Mouse (Mus musculus) forebrain, embryonic 11.5 days (tissue): ENCODE measurements around the gene Cntnap2. TPM values are rescaled to one million over a fixed set of nuclear protein-coding genes. Genes with fewer than 3 reads are reported as not detected.

ENCODE experiments used
- ATAC-seq: fragments of 200-750 bp; cut with Nextera tagmentation; replicated peaks from 2 replicates; pipeline ENCODE4 v1.8.0; 2017; ENCODE audit warnings: moderate TSS enrichment; ENCODE audit not compliant: low FRiP score
- DNase-seq: peaks from one replicate; pipeline ENCODE4 v3.0.0-alpha.2; 2017; ENCODE audit warnings: low spot score
- H3K27ac ChIP-seq: fragments of 300-500 bp; sonication (generic); 2 replicates; pipeline ENCODE4 v1.5.1; 2014; ENCODE audit warnings: low read depth, low read length
- H3K27me3 ChIP-seq: fragments of 300-500 bp; sonication (generic); 2 replicates; pipeline ENCODE4 v1.6.1; 2014; ENCODE audit warnings: mild to moderate bottlenecking, low read length, mixed read lengths; ENCODE audit not compliant: control insufficient read depth, insufficient read depth
- H3K36me3 ChIP-seq: fragments of 300-500 bp; sonication (generic); 2 replicates; pipeline ENCODE4 v1.6.1; 2014; ENCODE audit warnings: mild to moderate bottlenecking, low read length, moderate library complexity, mixed read lengths; ENCODE audit not compliant: control insufficient read depth, insufficient read depth
- H3K4me1 ChIP-seq: fragments of 300-500 bp; sonication (generic); replicated peaks from 2 replicates; pipeline ENCODE4 v1.6.1; 2014; ENCODE audit warnings: low read length, mixed read lengths; ENCODE audit not compliant: control insufficient read depth, insufficient read depth
- H3K4me2 ChIP-seq: fragments of 300-500 bp; sonication (generic); 2 replicates; pipeline ENCODE4 v1.6.1; 2014; ENCODE audit warnings: low read depth, mild to moderate bottlenecking, low read length, moderate library complexity, mixed read lengths; ENCODE audit not compliant: severe bottlenecking
- H3K4me3 ChIP-seq: fragments of 300-500 bp; sonication (generic); 2 replicates; pipeline ENCODE4 v1.5.1; 2014; ENCODE audit warnings: low read depth, low read length
- H3K9ac ChIP-seq: fragments of 300-500 bp; sonication (generic); 2 replicates; pipeline ENCODE4 v1.6.1; 2014; ENCODE audit warnings: low read length
- H3K9me3 ChIP-seq: fragments of 300-500 bp; sonication (generic); 2 replicates; pipeline ENCODE4 v1.6.1; 2016; ENCODE audit warnings: low read length, mixed read lengths; ENCODE audit not compliant: control insufficient read depth
- WGBS: fragments of 180-500 bp; shearing (Covaris S2); extraction: QIAGEN DNeasy Blood & Tissue Kit; methylation state at CpG from one replicate; pipeline ENCODE4 v1.1.7; 2014; 5-methylcytosine and 5-hydroxymethylcytosine counted together
- polyA plus RNA-seq: library from polyadenylated mRNA; unstranded; fragments of >200 nt; fragmentation: Nextera tagmentation; extraction: Ambion mirVana; gene quantifications from 2 replicates; pipeline ENCODE4 v1.2.1, GENCODE M21; 2014

Gene Cntnap2
- polyA plus RNA-seq, 1 experiment from 2014 or later, result 69.6 TPM

- no peak overlapping the region for H3K4me2 ChIP-seq
- WGBS, result 87% methylated on average over 2 of the region's 2 CpGs
- DNase-seq (no peak), ATAC-seq (0 out of 2 replicates have a peak, but pooled peaks have one; percentile 36)
- H3K4me3 ChIP-seq, result no peak overlapping the region
- H3K4me1 ChIP-seq, result no peaks in the 10 kb centered on the region
- H3K27ac ChIP-seq, result no peak overlapping the region
- H3K27me3 ChIP-seq, result no peaks in the 10 kb centered on the region
- no peak overlapping the region for H3K9ac ChIP-seq
- H3K36me3 ChIP-seq, result no peaks in the 10 kb centered on the region
- no peaks in the 10 kb centered on the region for H3K9me3 ChIP-seq
Measured at GRCm38 (mm10) chr6:45271537-45271936, 212.4 kb downstream of the Cntnap2 start.

- Histone ChIP-seq H3K4me1 (no peaks in the 10 kb centered on the region), H3K27me3 (no peaks in the 10 kb centered on the region), H3K9me3 (no peaks in the 10 kb centered on the region), H3K4me2 (no peak overlapping the region), H3K36me3 (no peaks in the 10 kb centered on the region), H3K4me3 (no peak overlapping the region), H3K27ac (no peak overlapping the region), H3K9ac (no peak overlapping the region)
- DNase-seq (no peak), ATAC-seq (no peak)
- 65% methylated on average over 1 of the region's 1 CpGs for WGBS
Measured at GRCm38 (mm10) chr6:45273259-45273775, 214.2 kb downstream of the Cntnap2 start.

- 88% methylated on average over 1 of the region's 1 CpGs for WGBS
- ATAC-seq (no peak), DNase-seq (no peak)
- Histone ChIP-seq H3K9ac (no peak overlapping the region), H3K4me2 (no peak overlapping the region), H3K36me3 (no peaks in the 10 kb centered on the region), H3K27ac (no peak overlapping the region), H3K4me1 (no peaks in the 10 kb centered on the region), H3K9me3 (no peaks in the 10 kb centered on the region), H3K27me3 (no peaks in the 10 kb centered on the region), H3K4me3 (no peak overlapping the region)
Measured at GRCm38 (mm10) chr6:45290154-45290553, 231.0 kb downstream of the Cntnap2 start.

GRCm38 (mm10) chr6:45317455-45317854 is 258.3 kb downstream of the Cntnap2 start:
- H3K4me1 ChIP-seq, result no peaks in the 10 kb centered on the region
- H3K4me3 ChIP-seq, result no peak overlapping the region
- no peak for ATAC-seq
- H3K9me3 ChIP-seq, result no peaks in the 10 kb centered on the region
- no peaks in the 10 kb centered on the region for H3K36me3 ChIP-seq
- DNase-seq, result no peak
- H3K4me2 ChIP-seq, result no peak overlapping the region
- no peaks in the 10 kb centered on the region for H3K27me3 ChIP-seq
- 73% methylated on average over 3 of the region's 3 CpGs for WGBS
- H3K27ac ChIP-seq, result no peak overlapping the region
- no peak overlapping the region for H3K9ac ChIP-seq

GRCm38 (mm10) chr6:45323505-45323904 is 264.3 kb downstream of the Cntnap2 start:
- peak; percentile 75 for DNase-seq
- H3K4me1 ChIP-seq, result no peaks in the 10 kb centered on the region
- H3K4me3 ChIP-seq, result no peak overlapping the region
- H3K4me2 ChIP-seq, result no peak overlapping the region
- H3K9me3 ChIP-seq, result no peaks in the 10 kb centered on the region
- no peak overlapping the region for H3K27ac ChIP-seq
- no peak for ATAC-seq
- no peaks in the 10 kb centered on the region for H3K36me3 ChIP-seq
- 6% methylated on average over 2 of the region's 2 CpGs for WGBS
- H3K27me3 ChIP-seq, result no peaks in the 10 kb centered on the region
- no peak overlapping the region for H3K9ac ChIP-seq

GRCm38 (mm10) chr6:45327952-45328485 is 268.9 kb downstream of the Cntnap2 start:
- Histone ChIP-seq H3K4me3 (no peak overlapping the region), H3K36me3 (no peaks in the 10 kb centered on the region), H3K4me1 (no peaks in the 10 kb centered on the region), H3K4me2 (no peak overlapping the region), H3K9ac (no peak overlapping the region), H3K27ac (no peak overlapping the region), H3K9me3 (no peaks in the 10 kb centered on the region), H3K27me3 (no peaks in the 10 kb centered on the region)
- 75% methylated on average over 3 of the region's 3 CpGs for WGBS
- no peak for ATAC-seq
- DNase-seq, result no peak

GRCm38 (mm10) chr6:45345396-45345795 is 286.2 kb downstream of the Cntnap2 start:
- no peaks in the 10 kb centered on the region for H3K9me3 ChIP-seq
- no peaks in the 10 kb centered on the region for H3K4me1 ChIP-seq
- ATAC-seq, result no peak
- 72% methylated on average over 2 of the region's 2 CpGs for WGBS
- no peaks in the 10 kb centered on the region for H3K36me3 ChIP-seq
- no peak overlapping the region for H3K4me3 ChIP-seq
- H3K27me3 ChIP-seq, result no peaks in the 10 kb centered on the region
- no peak for DNase-seq
- no peak overlapping the region for H3K9ac ChIP-seq
- no peak overlapping the region for H3K27ac ChIP-seq
- H3K4me2 ChIP-seq, result no peak overlapping the region

GRCm38 (mm10) chr6:45345953-45346352 is 286.8 kb downstream of the Cntnap2 start:
- Histone ChIP-seq H3K4me1 (no peaks in the 10 kb centered on the region), H3K27me3 (no peaks in the 10 kb centered on the region), H3K4me2 (no peak overlapping the region), H3K9me3 (no peaks in the 10 kb centered on the region), H3K36me3 (no peaks in the 10 kb centered on the region), H3K27ac (no peak overlapping the region), H3K9ac (no peak overlapping the region), H3K4me3 (no peak overlapping the region)
- ATAC-seq, result no peak
- no peak for DNase-seq

GRCm38 (mm10) chr6:45366442-45366841 is 307.3 kb downstream of the Cntnap2 start:
- Histone ChIP-seq H3K27ac (no peak overlapping the region), H3K36me3 (no peaks in the 10 kb centered on the region), H3K9me3 (no peaks in the 10 kb centered on the region), H3K4me1 (no peaks in the 10 kb centered on the region), H3K4me3 (no peak overlapping the region), H3K4me2 (no peak overlapping the region), H3K27me3 (no peaks in the 10 kb centered on the region), H3K9ac (no peak overlapping the region)
- ATAC-seq, result no peak
- WGBS, result 35% methylated on average over 1 of the region's 1 CpGs
- DNase-seq, result no peak
